Mouse (Mus musculus): ENCODE data around the gene Mmp14.
A peak's percentile ranks its signal among the peaks of the same experiment; 100 is the strongest.

Gene Mmp14

DNA sequence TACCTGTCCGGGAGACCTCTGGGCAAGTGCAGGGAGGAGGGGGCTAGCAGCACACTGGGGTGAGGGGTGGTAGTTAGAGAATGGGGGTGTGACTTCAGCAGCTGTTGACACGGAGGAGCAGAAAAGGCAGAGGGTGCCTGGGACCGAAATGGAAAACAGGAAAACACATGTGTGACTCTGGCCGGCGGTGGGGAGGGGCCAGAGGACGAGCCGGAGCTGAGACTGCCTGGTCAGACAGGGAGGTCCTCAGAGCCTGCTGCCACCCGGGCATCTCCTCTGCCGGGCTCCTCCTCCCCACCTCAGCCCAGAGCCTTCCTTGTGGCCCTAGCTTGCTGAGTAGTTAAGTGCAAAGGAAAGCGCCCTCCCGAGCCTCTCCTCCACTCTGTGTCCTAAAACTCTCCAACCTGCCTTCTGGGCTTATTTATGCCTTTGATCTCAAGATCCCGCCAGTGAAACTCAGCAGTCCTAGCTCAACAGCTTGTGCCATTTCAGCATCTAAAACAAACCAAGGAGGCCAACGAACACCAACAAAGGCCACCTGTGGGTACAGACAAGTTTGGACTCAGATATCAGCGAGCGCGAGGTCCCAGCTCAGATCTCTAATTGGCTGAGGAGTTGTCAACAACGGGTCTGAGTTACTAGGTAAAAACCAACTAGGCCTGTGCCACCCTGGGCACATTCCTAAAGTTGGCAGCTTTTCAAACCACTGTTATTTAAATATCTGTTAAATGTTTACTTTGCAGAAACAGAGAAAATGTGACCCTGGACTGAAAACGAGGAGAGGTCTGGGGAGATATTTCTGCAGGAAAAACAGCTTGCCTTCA is 17.3 kb upstream of the Mmp14 start:
- DNase-seq: peak; percentile 83

DNA sequence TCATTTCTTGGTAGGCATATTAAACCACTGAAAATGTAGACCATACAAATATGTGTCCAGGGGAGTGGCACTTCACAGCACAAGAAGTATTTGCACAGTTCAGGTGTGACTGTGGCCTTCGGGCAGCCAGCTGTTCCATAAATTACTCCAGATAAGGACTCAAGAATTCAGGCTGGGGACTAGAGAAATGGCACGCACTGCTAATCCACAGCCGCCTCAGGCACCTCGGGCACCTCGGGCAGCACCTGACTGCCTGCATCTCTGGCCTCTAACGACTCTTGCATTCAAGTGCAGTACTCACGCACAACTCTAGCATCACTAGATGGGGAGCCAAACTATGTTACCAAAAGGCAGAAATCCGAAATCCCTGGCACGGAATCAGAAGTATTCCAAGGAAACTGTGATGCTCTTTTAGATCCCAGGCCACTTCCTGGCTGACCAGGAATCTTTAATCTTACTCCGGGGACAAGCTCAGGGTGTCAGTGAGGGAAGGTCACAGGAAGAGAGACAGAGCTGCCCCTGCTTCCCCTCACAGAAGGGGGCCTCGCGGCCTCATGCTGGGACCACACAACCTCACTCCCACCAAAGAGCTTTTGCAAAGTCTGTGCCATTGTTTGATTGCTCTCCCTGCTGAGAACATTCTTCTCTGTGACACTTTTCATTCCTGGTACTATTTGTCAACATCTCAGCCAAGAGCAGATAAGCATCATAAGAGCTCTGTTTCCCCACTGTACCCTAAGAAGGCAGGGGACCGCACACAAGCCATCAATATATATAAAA is 16.0 kb upstream of the Mmp14 start:
- no peak for DNase-seq

DNA sequence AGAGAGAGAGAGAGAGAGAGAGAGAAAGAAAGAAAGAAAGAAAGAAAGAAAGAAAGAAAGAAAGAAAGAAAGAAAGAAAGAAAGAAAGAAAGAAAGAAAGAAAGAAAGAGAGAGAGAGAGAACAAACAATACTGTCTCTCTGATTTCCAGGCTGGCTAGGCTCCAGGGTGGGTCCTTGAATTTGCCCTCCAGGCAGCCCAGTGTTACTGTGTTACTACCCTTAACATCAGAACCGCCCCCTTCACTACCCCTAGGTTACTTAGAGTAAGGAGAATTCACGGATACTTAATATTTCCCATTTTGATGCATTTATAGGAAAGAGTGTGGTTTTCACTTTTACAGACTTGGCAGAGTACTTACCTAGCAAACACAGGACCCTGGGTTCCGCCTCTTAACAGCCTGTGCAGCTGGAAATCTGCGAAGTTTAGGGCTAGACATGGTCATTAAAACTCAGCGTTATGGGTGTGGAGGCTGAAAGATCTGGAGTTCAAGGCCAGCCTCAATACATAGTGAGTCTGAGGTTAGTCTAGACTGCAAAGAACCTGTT is 15.1 kb upstream of the Mmp14 start:
- no peak for DNase-seq

DNA sequence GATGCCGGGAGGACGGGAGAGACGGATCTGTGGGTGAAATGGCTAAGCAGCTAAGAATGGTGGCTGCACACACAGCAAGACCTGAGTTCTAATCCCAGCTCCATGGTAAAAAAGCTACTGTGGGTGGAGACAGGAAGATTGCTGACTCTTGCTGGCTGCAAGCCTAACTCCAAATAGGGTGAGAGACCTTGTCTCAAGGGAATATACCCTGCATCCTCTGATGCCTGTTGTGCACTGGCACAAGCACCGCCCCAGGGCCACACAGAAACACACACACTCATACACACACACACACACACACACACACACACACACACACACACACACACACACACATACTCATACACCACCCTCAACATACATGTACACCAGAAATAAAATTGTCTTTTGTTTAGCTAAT is 14.6 kb upstream of the Mmp14 start:
- DNase-seq: no peak

DNA sequence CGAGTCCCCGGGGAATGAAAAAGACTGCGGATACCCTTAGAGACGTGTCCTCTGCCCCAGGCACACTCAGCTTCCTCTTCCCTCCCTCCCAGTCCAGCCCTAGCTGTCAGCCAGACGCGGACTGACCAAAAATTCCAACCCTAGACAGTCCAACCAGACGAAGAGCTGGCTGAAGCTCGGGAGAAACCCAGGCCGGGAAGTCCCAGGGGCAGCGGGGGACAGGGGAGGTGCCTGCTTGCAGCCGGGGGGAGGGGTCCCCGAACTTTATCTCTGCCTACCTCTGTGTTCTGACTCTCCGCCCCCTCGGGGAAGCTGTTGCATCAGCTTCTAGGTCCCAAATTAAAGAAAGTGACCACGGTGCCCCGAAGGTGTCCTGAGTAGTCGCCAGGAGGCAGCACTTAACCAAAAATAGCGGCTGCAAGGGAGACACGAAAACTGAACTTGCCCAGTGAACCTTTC is 13.8 kb upstream of the Mmp14 start, which contains the start of gene Slc7a7:
Gene Slc7a7 (minus strand): TSS at position 158 of the 459 bp plus-strand sequence.
- no peak for DNase-seq

DNA sequence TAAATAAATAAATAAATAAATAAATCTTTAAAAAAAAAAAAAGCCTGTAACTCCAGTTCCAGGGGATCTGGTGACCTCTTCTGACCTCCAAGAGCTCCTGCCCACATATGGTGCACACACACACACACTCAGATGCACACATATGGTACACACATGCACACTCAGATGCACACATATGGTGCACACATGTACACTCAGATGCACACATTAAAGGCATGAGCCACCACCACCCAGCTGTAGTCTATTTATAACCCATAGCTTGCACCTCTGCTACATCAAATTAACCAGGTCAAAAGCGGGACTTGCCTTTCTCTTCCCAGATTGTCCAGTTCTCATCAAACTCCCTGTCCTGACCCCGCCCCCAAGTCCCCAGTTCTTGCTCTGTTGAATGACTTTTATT is 10.4 kb upstream of the Mmp14 start:
- no peak for DNase-seq

DNA sequence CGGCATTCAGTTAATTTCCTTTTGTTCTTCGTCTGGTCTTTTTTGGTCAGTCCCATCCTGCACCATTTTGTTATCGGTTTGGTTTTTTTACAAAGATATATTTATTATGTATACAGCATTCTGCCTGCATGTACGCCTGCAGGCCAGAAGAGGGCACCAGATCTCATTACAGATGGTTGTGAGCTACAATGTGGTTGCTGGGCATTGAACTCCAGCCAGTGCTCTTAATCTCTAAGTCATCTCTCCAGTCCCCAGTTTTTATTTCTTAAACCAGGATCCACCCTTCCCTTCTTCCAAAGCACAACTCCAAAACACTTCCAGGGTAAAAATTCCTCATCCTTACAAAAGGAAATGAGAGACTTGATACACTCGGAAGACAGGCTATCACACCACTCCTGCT is 8.0 kb upstream of the Mmp14 start:
- DNase-seq: no peak

DNA sequence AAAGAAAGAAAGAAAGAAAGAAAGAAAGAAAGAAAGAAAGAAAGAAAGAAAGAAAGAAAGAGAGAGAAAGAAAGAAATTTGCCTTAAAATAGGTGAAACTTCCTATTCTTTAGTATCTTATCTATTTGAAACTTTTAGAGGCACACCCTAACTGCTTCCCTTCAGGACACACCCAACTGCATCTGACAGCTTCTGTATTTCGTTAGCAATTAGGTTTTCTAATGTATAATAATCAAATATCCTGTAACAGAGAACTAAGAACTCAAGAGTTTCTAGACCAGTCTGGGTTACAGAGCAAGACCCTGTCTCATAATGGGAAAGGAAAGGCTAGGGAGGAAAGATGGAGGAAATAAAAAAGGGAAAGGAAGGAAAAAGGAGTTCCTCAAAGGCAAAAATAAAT is 6.8 kb upstream of the Mmp14 start:
- DNase-seq: no peak

DNA sequence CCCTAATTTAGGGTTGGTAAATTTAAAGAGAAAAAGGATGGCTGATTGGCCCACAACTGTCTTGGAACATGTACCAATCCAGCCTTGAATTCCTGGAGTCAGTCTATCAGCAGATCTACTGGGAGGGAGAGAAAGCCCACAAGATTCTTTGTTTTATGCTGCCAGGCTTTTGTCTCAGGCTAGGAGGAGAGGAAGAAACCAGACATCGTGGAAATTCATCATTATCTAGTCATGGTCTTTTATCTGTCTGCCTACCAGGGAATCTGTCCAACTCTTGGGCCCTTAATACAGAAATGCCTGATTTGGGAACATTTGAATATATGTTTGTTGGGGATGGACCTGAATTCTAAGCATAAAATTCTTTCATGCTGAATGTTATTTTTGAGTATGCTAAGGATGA is 5.9 kb upstream of the Mmp14 start:
- DNase-seq: no peak

DNA sequence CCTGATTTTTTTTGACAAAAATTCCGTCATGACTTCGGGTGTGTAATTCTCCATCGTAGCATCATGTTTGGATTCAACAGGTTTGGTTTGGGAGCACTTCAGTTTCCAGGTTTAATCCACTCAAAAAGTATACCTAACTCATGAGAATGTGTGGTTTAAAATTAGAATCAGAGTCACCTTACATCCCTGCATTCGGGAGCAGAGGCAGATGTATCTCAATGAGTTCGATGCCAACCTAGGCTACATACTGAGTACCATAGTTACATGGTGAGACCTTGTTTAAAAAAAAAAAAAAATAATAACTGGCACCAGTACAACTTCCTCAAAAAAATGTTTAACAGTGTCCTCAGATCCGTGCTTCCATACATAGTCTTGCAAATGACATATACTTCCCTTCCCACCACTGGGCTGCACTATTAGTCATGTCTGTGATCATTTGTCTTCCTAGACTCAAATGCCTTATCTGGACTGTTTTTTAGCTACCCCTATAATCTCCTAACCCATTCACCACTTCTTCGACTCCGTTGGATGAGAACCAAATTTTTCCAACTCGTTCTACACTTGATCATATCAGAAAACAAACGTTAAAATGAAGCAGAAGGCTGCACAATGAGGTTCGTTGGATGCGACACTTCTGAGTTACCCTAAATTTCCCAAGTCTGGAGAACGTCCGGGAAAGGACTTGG is 5.3 kb upstream of the Mmp14 start:
- DNase-seq: no peak

DNA sequence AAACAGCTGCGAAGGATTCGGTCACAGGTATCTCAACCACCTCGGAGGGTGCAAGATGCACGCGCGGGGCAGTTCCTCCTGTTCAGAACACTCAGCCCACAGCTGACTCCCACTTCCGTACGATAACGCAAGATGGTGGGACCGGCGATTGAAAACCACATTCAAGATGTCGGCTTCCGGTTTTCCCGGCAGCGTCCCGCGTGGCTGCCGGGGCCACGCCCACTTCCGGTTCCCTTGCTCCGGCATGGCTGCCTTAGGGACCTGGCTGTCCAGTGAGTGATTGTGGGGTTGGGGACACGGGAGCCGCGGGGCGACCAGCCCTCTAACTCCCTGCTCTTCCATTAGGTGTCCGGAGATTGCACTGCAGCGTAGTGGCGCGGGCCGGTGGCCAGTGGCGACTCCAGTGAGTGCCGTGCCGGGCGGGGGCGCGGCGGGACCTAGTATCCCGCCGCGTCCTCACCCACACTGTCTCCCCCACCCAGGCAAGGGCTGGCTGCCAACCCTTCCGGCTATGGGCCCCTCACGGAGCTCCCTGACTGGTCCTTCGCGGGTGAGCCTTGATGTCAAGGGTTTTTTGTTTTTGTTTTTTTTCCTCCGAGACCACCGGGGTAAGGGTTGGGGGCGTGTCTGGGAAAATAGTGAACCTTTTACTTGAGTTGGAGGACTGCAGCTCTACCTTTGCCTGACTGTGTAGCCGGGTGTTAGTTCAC is 4.6 kb upstream of the Mmp14 start, which contains the start of gene Mrpl52:
Gene Mrpl52 (plus strand): TSS at position 221 of the 710 bp plus-strand sequence.
- DNase-seq: peak; percentile 95

DNA sequence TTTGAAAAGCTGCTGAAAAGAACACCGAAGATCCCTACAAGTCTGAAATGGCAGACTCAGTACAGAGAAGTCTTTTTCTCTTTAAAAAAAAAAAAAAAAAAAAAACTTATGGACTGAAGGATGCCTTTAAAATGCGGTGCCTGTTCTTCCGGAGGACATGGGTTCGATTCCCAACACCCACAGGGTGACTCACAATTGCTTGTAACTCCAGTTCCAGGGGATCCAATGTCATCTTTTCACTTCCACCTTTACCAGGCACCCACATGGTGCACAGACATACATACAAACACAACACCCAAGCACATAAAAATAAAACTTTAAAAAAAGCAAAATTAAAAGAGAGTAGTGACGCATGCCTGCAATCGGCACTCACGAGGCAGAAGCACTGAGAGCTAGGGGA is 3.7 kb upstream of the Mmp14 start:
- DNase-seq: no peak

DNA sequence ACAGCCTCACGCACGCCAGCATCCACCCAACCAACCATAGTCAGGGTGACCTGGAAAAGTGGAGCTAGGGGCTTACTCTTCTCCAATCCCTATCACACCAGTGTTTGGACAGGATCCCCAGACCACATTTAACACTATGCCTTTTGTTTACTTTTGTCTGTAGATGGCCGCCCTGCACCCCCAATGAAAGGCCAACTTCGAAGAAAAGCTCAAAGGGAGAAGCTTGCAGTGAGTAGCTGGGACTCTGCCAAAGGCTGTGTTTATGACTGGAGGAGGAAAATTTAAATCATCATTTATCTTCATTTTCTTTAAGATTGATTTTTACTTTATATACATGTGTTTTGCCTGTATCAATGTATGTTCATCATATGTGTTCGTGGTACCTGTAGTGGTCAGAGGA is 3.0 kb upstream of the Mmp14 start:
- DNase-seq: no peak

DNA sequence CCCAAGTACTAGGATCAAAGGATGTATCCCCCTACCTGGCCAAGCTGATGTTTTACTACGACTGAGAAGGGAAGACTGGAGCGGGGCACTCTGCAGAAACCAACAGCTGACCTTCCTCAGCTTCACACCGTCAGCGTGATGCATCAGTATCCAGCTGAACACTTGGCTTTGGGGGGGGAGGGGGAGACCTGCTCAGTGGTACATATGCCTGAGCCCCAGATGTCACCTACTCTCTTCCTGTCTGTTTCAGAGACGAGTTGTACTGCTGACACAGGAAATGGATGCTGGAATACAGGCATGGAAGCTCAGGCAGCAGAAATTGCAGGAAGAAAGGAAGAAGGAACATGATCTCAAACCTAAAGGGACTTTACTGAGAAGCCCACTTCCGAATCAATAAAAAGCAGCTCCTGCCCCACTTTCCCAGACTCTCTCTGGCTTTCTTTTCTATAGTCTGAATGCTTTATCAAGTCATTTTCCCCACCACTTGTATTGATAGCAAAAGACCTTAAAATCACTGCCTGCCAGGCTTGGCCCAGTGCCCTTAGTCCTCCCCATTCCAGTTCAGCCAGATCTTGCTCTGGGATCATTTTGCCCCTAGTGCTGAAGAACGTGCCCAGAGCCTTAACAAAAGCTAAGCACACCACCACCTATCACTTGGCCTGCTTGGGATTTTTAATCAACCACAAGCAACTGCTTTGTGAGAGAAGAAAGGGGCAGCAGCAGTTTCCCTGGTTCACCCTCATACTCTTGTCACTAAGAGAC is 1.9 kb upstream of the Mmp14 start:
- DNase-seq: no peak

DNA sequence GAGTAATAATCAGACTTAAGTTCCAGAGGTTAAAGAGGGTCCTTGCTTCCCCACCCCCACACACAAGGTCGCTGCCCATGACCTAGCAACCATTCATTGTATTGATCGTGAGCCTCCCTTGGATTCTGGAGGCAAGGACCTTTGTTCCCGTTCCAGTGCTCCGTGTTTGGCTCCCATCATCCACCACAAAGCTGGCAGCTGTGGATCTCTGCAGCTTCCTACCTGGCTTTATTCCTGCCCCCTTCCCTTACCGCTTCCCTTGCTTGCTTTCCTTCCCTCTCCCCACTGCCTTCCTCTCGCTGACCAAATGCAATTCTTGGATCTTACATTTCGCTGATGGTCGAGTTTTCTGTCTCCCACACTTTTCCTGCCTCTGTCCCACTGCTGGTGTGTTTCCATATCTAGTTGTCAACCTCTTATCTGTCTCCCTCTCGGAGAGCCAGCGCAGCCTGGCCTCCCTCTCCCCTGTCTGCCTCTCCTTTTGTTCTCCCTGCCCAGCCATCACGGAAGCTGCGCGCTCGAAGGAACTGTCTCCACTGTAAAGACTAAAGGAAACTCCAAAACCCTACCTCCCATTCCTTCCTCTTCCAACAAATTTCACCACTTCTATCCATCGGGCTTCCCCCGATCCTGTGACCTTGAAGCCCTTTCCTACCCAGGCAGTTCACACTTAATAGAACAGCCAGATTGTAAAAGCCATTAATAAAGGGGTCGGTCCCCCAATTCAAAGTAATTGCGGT is 836 bp upstream of the Mmp14 start:
- DNase-seq: no peak

DNA sequence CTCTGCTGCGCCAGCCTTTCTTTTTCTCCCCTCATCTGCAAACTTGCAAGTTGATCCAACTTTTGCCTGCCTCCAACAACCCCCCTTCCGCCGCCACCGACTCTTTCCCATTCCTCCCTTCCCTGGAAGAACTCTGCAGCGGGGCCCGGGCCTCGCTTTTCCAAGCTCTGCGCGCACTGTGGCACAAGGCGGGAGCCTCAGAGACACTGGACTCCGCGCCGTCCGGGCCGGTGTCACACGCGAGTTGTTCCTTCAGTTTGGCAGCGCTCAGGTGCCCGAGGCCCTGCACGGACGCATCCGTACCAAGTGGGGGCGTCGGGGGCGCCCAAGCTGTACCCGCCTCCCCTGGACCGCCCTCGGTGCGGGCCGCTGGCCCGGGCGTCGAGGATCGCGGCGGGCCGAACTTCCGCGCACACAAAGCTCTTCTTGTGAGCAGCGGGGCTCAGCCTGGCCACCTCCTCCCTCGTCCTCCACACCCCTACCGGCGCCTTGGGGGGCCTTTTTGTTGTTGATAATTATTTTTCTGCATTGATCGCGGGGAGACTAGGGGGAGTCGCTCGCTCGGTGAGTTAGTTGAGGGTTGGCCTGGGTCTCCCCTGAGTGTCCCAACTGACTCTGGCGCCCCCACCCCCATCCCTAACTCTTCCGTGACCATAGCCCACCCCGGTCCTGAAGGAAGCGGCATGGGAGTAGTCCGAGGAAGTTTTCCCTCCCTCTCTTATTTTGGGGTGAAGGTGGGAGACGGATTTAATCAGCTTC is 845 bp downstream of the Mmp14 start:
- DNase-seq: no peak

DNA sequence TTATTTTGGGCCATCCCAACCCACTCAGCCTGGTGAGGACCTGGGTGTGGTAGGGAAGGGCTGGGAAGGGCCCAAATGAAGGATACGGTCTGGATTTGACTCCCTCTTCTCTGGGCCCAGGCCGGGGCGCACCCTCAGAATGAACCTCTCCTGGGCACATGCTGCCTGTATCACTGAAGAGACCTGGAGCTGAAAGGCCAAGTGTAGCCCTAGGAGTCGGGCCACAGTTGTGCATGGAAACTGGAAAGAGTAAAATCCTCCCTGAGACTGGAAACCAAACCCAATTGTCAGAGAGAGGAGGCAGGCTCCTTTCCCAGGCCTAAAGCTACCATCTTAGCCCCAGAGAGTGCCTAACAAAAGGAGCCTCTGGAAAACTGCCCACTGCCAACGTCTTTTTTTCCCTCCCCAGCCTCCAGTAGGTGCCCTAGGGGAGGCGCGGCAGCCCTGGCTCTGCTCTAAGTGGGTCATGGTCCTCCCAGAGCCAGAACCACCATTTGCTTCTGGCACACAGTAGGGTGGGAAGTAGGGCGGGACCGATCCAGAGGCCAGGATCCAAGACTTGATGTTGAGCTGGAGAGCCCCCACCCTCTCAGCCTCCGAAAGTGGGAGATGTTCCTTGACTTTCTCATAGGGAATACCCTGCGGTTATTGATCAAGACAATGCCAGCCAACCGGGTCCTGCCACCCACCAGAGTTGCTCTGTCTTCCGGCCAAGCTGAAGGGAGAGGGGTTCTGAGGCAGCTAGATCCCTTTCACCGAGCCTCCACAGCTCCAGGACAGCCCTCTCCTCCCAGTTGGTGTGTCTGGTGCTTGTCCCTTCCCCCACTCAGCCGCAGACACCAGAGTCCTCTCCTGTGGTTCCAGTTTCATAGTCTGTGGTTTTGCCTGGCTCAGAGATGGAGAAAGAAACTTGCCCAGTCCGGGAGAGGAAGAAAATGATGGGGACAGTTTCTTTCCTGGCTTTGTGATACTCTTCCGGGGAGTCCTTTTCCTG is 1.7 kb downstream of the Mmp14 start:
- DNase-seq: no peak

DNA sequence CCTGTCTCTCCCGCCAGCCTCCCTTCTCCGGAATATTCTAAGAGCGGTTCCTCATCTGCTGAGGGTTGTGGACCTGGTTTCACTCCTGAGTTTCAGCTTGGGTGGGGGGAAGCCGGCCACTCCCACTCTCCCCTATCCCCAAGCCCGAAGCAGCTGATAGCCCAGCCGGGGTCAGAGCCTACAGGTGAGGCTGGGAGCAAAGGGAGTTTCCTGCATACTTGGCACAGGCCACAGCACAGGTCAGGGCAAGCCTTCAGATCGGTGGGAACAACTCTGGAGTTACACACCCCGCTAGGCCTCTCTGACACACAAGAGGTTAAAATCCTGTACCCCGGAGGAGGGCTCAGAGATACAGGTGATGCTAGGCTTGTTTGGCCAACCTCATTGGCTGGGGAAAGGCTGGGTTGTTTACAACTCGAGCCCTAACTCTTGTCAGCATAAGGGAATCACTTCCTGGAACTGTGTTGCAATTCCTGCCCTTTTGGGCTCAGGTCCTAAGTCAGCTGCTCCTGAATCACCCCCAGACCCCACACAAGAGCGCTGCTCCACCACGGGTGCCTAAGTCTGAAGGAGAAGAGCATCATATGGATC is 2.6 kb downstream of the Mmp14 start:
- DNase-seq: no peak

Data from kidney, adult 9 months (tissue).